In the genomic region with DNA sequence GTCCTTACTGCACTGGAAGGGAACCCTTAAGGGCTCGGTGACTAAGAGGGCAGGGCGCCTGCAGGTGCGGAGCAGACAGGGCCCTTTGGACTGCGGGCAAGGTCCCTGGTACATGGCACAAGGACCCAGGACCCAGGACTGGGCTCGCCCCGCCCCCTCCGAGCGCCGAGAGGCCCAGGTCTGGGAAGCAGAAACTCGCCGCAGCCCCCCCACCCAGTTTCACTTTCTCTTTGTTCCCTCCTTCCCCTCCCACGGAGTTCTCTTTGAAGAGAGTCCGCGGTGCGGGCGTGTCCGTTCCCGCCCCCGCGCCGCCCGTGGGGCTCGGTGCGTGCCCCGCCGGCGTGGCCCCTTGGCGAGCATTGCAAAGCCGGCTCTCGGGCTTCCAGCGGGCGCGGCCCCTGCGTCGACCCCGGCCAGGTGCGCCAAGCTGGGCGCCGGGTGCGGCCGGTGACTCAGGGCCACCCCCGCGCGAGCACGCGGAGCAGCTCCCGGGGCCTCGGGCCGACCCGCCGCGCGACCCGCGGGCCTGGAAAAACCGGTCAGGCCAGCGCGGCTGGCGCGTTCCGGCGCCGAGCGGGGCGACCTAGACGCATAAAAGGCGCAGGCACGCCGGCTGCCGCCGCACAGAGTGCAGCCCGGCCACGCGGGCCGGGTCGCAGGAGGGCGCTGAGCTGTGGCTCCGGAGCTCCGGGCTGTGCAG, we compare ENCODE assay signal across 7 mouse cellular contexts. TPM values are rescaled to one million over a fixed set of nuclear protein-coding genes. Genes with fewer than 3 reads are reported as not detected.
DNase-seq lines count a peak whose midpoint lies in the region; ATAC-seq and TF ChIP-seq lines count a peak whose summit lies in the region.

No protein-coding gene starts in this region.

- peak; percentile 47 for DNase-seq in R1 (ENCODE audit: low read depth, low spot score)
- DNase-seq in heart, embryonic 10.5 days (ENCODE audit: low spot score) = no peak
- DNase-seq in kidney, adult 8-10 months = peak; percentile 89 to 91
- DNase-seq in urinary bladder, postnatal 36 days (ENCODE audit: low spot score in 2 of 2) = peak; percentile 81 to 85

- H3K27me3 ChIP-seq in heart, embryonic 10.5 days (ENCODE audit: insufficient read depth, poor library complexity, severe bottlenecking) = peaks cover 99% of the 10 kb centered on the region
- H3K27me3 ChIP-seq in lung, embryonic 15.5 days = peaks cover 30% of the 10 kb centered on the region

- WGBS in heart, embryonic 10.5 days = under 1% methylated on average over 77 of the region's 79 CpGs
- 1% methylated on average over 73 of the region's 79 CpGs for WGBS in lung, embryonic 15.5 days
- 4% methylated on average over 78 of the region's 79 CpGs for WGBS in olfactory bulb, adult 2 months

- peak overlapping the region; percentile 32 for H3K4me3 ChIP-seq in cortical plate, adult 2 months (ENCODE audit: insufficient read depth, low read length)
- peak overlapping the region; percentile 87 for H3K4me3 ChIP-seq in heart, embryonic 10.5 days
- H3K4me3 ChIP-seq in lung, embryonic 15.5 days = peak overlapping the region; percentile 75
- peak overlapping the region; percentile 64 for H3K4me3 ChIP-seq in olfactory bulb, adult 2 months (ENCODE audit: insufficient read depth, low read depth, low read length)

- H3K27ac ChIP-seq in cortical plate, adult 2 months (ENCODE audit: insufficient read depth, low read length) = no peak overlapping the region
- H3K27ac ChIP-seq in heart, embryonic 10.5 days = peak overlapping the region; percentile 89
- H3K27ac ChIP-seq in lung, embryonic 15.5 days = peak overlapping the region; percentile 88
- no peak overlapping the region for H3K27ac ChIP-seq in olfactory bulb, adult 2 months (ENCODE audit: insufficient read depth, low read depth, low read length)

- no peaks in the 10 kb centered on the region for H3K4me1 ChIP-seq in cortical plate, adult 2 months (ENCODE audit: control insufficient read depth, insufficient read depth, low read length)
- peaks cover 24% of the 10 kb centered on the region for H3K4me1 ChIP-seq in heart, embryonic 10.5 days
- peaks cover 19% of the 10 kb centered on the region for H3K4me1 ChIP-seq in lung, embryonic 15.5 days
- peaks cover 24% of the 10 kb centered on the region for H3K4me1 ChIP-seq in olfactory bulb, adult 2 months (ENCODE audit: control insufficient read depth, insufficient read depth, low read length)

- TF ChIP-seq POLR2A in cortical plate, adult 2 months (IDR thresholded peaks at IDR 0.05; ENCODE audit: extremely low read depth, insufficient read depth, low read length) = no peak
- TF ChIP-seq POLR2A in olfactory bulb, adult 2 months (IDR thresholded peaks at IDR 0.05; ENCODE audit: insufficient read depth, low read depth, low read length) = no peak

- H3K4me2 ChIP-seq in lung, embryonic 15.5 days = peak overlapping the region; percentile 90

- TF ChIP-seq CTCF in cortical plate, adult 2 months (IDR thresholded peaks at IDR 0.05; ENCODE audit: extremely low read depth, insufficient read depth, low read length) = no peak
- no peak for TF ChIP-seq CTCF in olfactory bulb, adult 2 months (IDR thresholded peaks at IDR 0.05; ENCODE audit: insufficient read depth, low read depth, low read length)

- H3K9me3 ChIP-seq in heart, embryonic 10.5 days = no peaks in the 10 kb centered on the region
- H3K9me3 ChIP-seq in lung, embryonic 15.5 days = no peaks in the 10 kb centered on the region

- ATAC-seq in lung, embryonic 15.5 days (ENCODE audit: borderline replicate concordance, extremely low read depth, low FRiP score, low TSS enrichment) = peak; percentile 67

- no peaks in the 10 kb centered on the region for H3K36me3 ChIP-seq in heart, embryonic 10.5 days
- H3K36me3 ChIP-seq in lung, embryonic 15.5 days = no peaks in the 10 kb centered on the region

- H3K9ac ChIP-seq in lung, embryonic 15.5 days = peak overlapping the region; percentile 62

RNA-seq across cellular contexts. Expression of a gene that starts 15.7 kb away (rescaled TPM):
- polyA plus RNA-seq in cortical plate, adult 2 months (2012; rRNA removed) = 3.3 and 4.2 TPM in 2 replicates
- 1.0 and 2.1 TPM in 2 replicates for polyA plus RNA-seq in heart, embryonic 10.5 days (2016; fragmentation: Nextera tagmentation; extraction: Ambion mirVana)
- polyA plus RNA-seq in lung, embryonic 15.5 days (2015; fragmentation: Nextera tagmentation; extraction: Ambion mirVana) = 3.0 and 3.2 TPM in 2 replicates
- not detected in 2 replicates for polyA plus RNA-seq in olfactory bulb, adult 2 months (2012; ENCODE audit: insufficient read depth, insufficient read length, low replicate concordance, missing spikeins)

RNA-seq across cellular contexts. Expression of a gene that starts 23.8 kb away (rescaled TPM):
- polyA plus RNA-seq in cortical plate, adult 2 months (2012; rRNA removed) = 4.4 and 5.1 TPM in 2 replicates
- polyA plus RNA-seq in heart, embryonic 10.5 days (2016; fragmentation: Nextera tagmentation; extraction: Ambion mirVana) = 1.5 and 1.7 TPM in 2 replicates
- 1.7 and 3.4 TPM in 2 replicates for polyA plus RNA-seq in lung, embryonic 15.5 days (2015; fragmentation: Nextera tagmentation; extraction: Ambion mirVana)
- not detected in 2 replicates for polyA plus RNA-seq in olfactory bulb, adult 2 months (2012; ENCODE audit: insufficient read depth, insufficient read length, low replicate concordance, missing spikeins)

Comparison
In these comparisons a context has a peak if more than half of its experiments do, and no peak if none do; other contexts are left out.
1. H3K27ac ChIP-seq: peak in heart, embryonic 10.5 days (single experiment) and lung, embryonic 15.5 days (single experiment); none in cortical plate, adult 2 months (single experiment) and olfactory bulb, adult 2 months (single experiment).
2. H3K4me3 ChIP-seq: peak in every context shown above with its lines; median percentile 87 in heart, embryonic 10.5 days; 75 in lung, embryonic 15.5 days; 64 in olfactory bulb, adult 2 months; 32 in cortical plate, adult 2 months.